Mouse (Mus musculus) hindbrain, embryonic 10.5 days (tissue): ENCODE measurements around the gene Ino80b. TPM values are rescaled to one million over a fixed set of nuclear protein-coding genes. Genes with fewer than 3 reads are reported as not detected.
A peak's percentile ranks its signal among the peaks of the same experiment; 100 is the strongest.

Experiments used
- DNase-seq: peaks from one replicate; pipeline ENCODE4 v3.0.0-alpha.2; 2017; ENCODE audit warnings: low spot score
- H3K27ac ChIP-seq: fragments of 300-500 bp; sonication (generic); 2 replicates; pipeline ENCODE4 v1.5.1; 2016; ENCODE audit warnings: mild to moderate bottlenecking, moderate library complexity
- H3K27me3 ChIP-seq: fragments of 300-500 bp; sonication (generic); 2 replicates; pipeline ENCODE4 v1.6.1; 2016; ENCODE audit warnings: mild to moderate bottlenecking; ENCODE audit not compliant: poor library complexity, insufficient read depth, severe bottlenecking
- H3K36me3 ChIP-seq: fragments of 300-500 bp; sonication (generic); 2 replicates; pipeline ENCODE4 v1.6.1; 2016; ENCODE audit warnings: mild to moderate bottlenecking, moderate library complexity
- H3K4me1 ChIP-seq: fragments of 300-500 bp; sonication (generic); replicated peaks from 2 replicates; pipeline ENCODE4 v1.6.1; 2016; ENCODE audit warnings: mild to moderate bottlenecking
- H3K4me3 ChIP-seq: fragments of 300-500 bp; sonication (generic); 2 replicates; pipeline ENCODE4 v1.5.1; 2016; ENCODE audit warnings: mild to moderate bottlenecking, moderate library complexity
- H3K9me3 ChIP-seq: fragments of 300-500 bp; sonication (generic); 2 replicates; pipeline ENCODE4 v1.6.1; 2016; ENCODE audit warnings: mild to moderate bottlenecking, moderate library complexity
- WGBS: fragments of 180-500 bp; shearing (Covaris S2); methylation state at CpG from one replicate; pipeline ENCODE4 v1.1.7; 2016; 5-methylcytosine and 5-hydroxymethylcytosine counted together
- polyA plus RNA-seq: library from polyadenylated mRNA; unstranded; fragments of >200 nt; fragmentation: Nextera tagmentation; extraction: Ambion mirVana; gene quantifications from 2 replicates; pipeline ENCODE4 v1.2.1, GENCODE M21; 2016

The Ino80b gene
- polyA plus RNA-seq, 1 experiment from 2014 or later = 22.8 TPM

GRCm38 (mm10) chr6:83155552-83156238 is 30.5 kb upstream of the Ino80b start:
- Histone ChIP-seq H3K27ac (peak overlapping the region; percentile 85), H3K9me3 (no peaks in the 10 kb centered on the region), H3K4me1 (peaks cover 48% of the 10 kb centered on the region), H3K36me3 (peaks cover 35% of the 10 kb centered on the region), H3K27me3 (peaks cover 24% of the 10 kb centered on the region), H3K4me3 (peak overlapping the region; percentile 66)
- DNase-seq = no peak
- 9% methylated on average over 23 of the region's 23 CpGs for WGBS

GRCm38 (mm10) chr6:83153485-83153884 is 28.3 kb upstream of the Ino80b start:
- 73% methylated on average over 5 of the region's 5 CpGs for WGBS
- Histone ChIP-seq H3K27ac (no peak overlapping the region), H3K9me3 (no peaks in the 10 kb centered on the region), H3K27me3 (peaks cover 13% of the 10 kb centered on the region; the same call in 1 of the 2 replicates), H3K4me3 (no peak overlapping the region), H3K4me1 (peaks cover 52% of the 10 kb centered on the region), H3K36me3 (peaks cover 57% of the 10 kb centered on the region)
- DNase-seq = no peak

GRCm38 (mm10) chr6:83153038-83153437 is 27.8 kb upstream of the Ino80b start:
- Histone ChIP-seq H3K27me3 (peaks cover 13% of the 10 kb centered on the region; the same call in 1 of the 2 replicates), H3K4me3 (no peak overlapping the region), H3K27ac (no peak overlapping the region), H3K4me1 (peaks cover 52% of the 10 kb centered on the region), H3K9me3 (no peaks in the 10 kb centered on the region), H3K36me3 (peaks cover 61% of the 10 kb centered on the region)
- DNase-seq = no peak
- WGBS = 84% methylated on average over 12 of the region's 12 CpGs

- no peak for DNase-seq
- 22% methylated on average over 8 of the region's 8 CpGs for WGBS
- H3K36me3 ChIP-seq = peaks cover 74% of the 10 kb centered on the region
These were observed 26.5 kb upstream of the Ino80b start for GRCm38 (mm10) chr6:83151721-83152120.

GRCm38 (mm10) chr6:83147280-83147679 is 22.0 kb upstream of the Ino80b start:
- H3K4me3 ChIP-seq = no peak overlapping the region
- peaks cover 59% of the 10 kb centered on the region for H3K36me3 ChIP-seq
- DNase-seq = no peak
- peak overlapping the region; percentile 36 for H3K27ac ChIP-seq
- no peaks in the 10 kb centered on the region for H3K9me3 ChIP-seq
- peaks cover 43% of the 10 kb centered on the region for H3K4me1 ChIP-seq
- peaks cover 2% of the 10 kb centered on the region; the same call in 1 of the 2 replicates for H3K27me3 ChIP-seq
- 54% methylated on average over 7 of the region's 7 CpGs for WGBS

More at GRCm38 (mm10) chr6:83151721-83152120, 26.5 kb upstream of the Ino80b start:
- Histone ChIP-seq H3K27me3 (peaks cover 13% of the 10 kb centered on the region; the same call in 1 of the 2 replicates), H3K9me3 (no peaks in the 10 kb centered on the region), H3K4me3 (peak overlapping the region; percentile 21), H3K27ac (peak overlapping the region; percentile 26), H3K4me1 (peaks cover 54% of the 10 kb centered on the region)

GRCm38 (mm10) chr6:83145805-83146204 is 20.6 kb upstream of the Ino80b start:
- WGBS = 82% methylated on average over 9 of the region's 9 CpGs
- peaks cover 12% of the 10 kb centered on the region for H3K27me3 ChIP-seq
- H3K4me1 ChIP-seq = peaks cover 43% of the 10 kb centered on the region
- H3K9me3 ChIP-seq = no peaks in the 10 kb centered on the region
- 0 out of 2 replicates have a peak overlapping the region, but pooled peaks have one; percentile 2 for H3K27ac ChIP-seq
- no peak overlapping the region for H3K4me3 ChIP-seq
- peaks cover 44% of the 10 kb centered on the region for H3K36me3 ChIP-seq
- DNase-seq = no peak

- 88% methylated on average over 2 of the region's 2 CpGs for WGBS
- no peaks in the 10 kb centered on the region for H3K9me3 ChIP-seq
- no peak for DNase-seq
- peaks cover 41% of the 10 kb centered on the region for H3K4me1 ChIP-seq
- H3K36me3 ChIP-seq = peaks cover 38% of the 10 kb centered on the region
- H3K27ac ChIP-seq = no peak overlapping the region
- peaks cover 12% of the 10 kb centered on the region for H3K27me3 ChIP-seq
- no peak overlapping the region for H3K4me3 ChIP-seq
These were observed 20.0 kb upstream of the Ino80b start for GRCm38 (mm10) chr6:83145209-83145608.

GRCm38 (mm10) chr6:83142886-83143285 is 17.7 kb upstream of the Ino80b start:
- WGBS = 55% methylated on average over 11 of the region's 11 CpGs
- H3K4me1 ChIP-seq = peaks cover 64% of the 10 kb centered on the region
- no peak for DNase-seq

GRCm38 (mm10) chr6:83142211-83142731 is 17.0 kb upstream of the Ino80b start:
- DNase-seq = peak; percentile 46
- no peaks in the 10 kb centered on the region for H3K9me3 ChIP-seq

More at GRCm38 (mm10) chr6:83142886-83143285, 17.7 kb upstream of the Ino80b start:
- Histone ChIP-seq H3K27me3 (peaks cover 12% of the 10 kb centered on the region), H3K27ac (peak overlapping the region; percentile 43; the same call in 1 of the 2 replicates), H3K9me3 (no peaks in the 10 kb centered on the region), H3K4me3 (peak overlapping the region; percentile 52; the same call in 1 of the 2 replicates), H3K36me3 (peaks cover 26% of the 10 kb centered on the region)

GRCm38 (mm10) chr6:83141636-83142035 is 16.4 kb upstream of the Ino80b start:
- Histone ChIP-seq H3K27me3 (peaks cover 12% of the 10 kb centered on the region), H3K9me3 (no peaks in the 10 kb centered on the region), H3K36me3 (peaks cover 13% of the 10 kb centered on the region), H3K27ac (peak overlapping the region; percentile 76), H3K4me3 (peak overlapping the region; percentile 52), H3K4me1 (peaks cover 69% of the 10 kb centered on the region)
- WGBS = 26% methylated on average over 4 of the region's 4 CpGs
- DNase-seq = no peak

More at GRCm38 (mm10) chr6:83142211-83142731, 17.0 kb upstream of the Ino80b start:
- Histone ChIP-seq H3K4me1 (peaks cover 69% of the 10 kb centered on the region), H3K27ac (peak overlapping the region; percentile 76), H3K4me3 (peak overlapping the region; percentile 52), H3K27me3 (peaks cover 12% of the 10 kb centered on the region), H3K36me3 (peaks cover 20% of the 10 kb centered on the region)
- WGBS = 2% methylated on average over 41 of the region's 41 CpGs

GRCm38 (mm10) chr6:83140044-83140443 is 14.8 kb upstream of the Ino80b start:
- WGBS = 95% methylated on average over 8 of the region's 8 CpGs
- Histone ChIP-seq H3K27ac (no peak overlapping the region), H3K4me1 (peaks cover 79% of the 10 kb centered on the region), H3K9me3 (no peaks in the 10 kb centered on the region), H3K4me3 (no peak overlapping the region), H3K27me3 (peaks cover 23% of the 10 kb centered on the region), H3K36me3 (peaks cover 11% of the 10 kb centered on the region; the same call in 1 of the 2 replicates)
- no peak for DNase-seq

- H3K4me3 ChIP-seq = peak overlapping the region; percentile 84
These were observed 12.8 kb upstream of the Ino80b start for GRCm38 (mm10) chr6:83138056-83138455.

GRCm38 (mm10) chr6:83137576-83137950 is 12.3 kb upstream of the Ino80b start:
- Histone ChIP-seq H3K27me3 (peaks cover 28% of the 10 kb centered on the region), H3K36me3 (peaks cover 11% of the 10 kb centered on the region; the same call in 1 of the 2 replicates), H3K27ac (peak overlapping the region; percentile 100), H3K4me1 (peaks cover 82% of the 10 kb centered on the region), H3K4me3 (peak overlapping the region; percentile 84), H3K9me3 (no peaks in the 10 kb centered on the region)
- under 1% methylated on average over 12 of the region's 12 CpGs for WGBS
- peak; percentile 93 for DNase-seq

More at GRCm38 (mm10) chr6:83138056-83138455, 12.8 kb upstream of the Ino80b start:
- Histone ChIP-seq H3K36me3 (peaks cover 11% of the 10 kb centered on the region; the same call in 1 of the 2 replicates), H3K4me1 (peaks cover 87% of the 10 kb centered on the region), H3K27me3 (peaks cover 28% of the 10 kb centered on the region), H3K9me3 (no peaks in the 10 kb centered on the region), H3K27ac (peak overlapping the region; percentile 100)
- DNase-seq = peak; percentile 76
- WGBS = under 1% methylated on average over 11 of the region's 11 CpGs
